Mouse (Mus musculus) frontal cortex, postnatal 25 days (tissue): ENCODE measurements around the gene Cdh3.

Experiments used
- DNase-seq, 2 experiments: peaks; one replicate each; pipeline ENCODE4 v3.0.0; 2022; ENCODE audit warnings: low spot score in 2 of 2

The Cdh3 gene

GRCm38 (mm10) chr8:106527241-106528036 is 16.7 kb downstream of the Cdh3 start:
- no peak for DNase-seq

GRCm38 (mm10) chr8:106528596-106529249 is 18.0 kb downstream of the Cdh3 start:
- DNase-seq = no peak

- DNase-seq = no peak
Observed at GRCm38 (mm10) chr8:106529885-106530482, 19.3 kb downstream of the Cdh3 start.

GRCm38 (mm10) chr8:106530566-106530965 is 19.9 kb downstream of the Cdh3 start:
- no peak for DNase-seq

GRCm38 (mm10) chr8:106533709-106534108 is 23.0 kb downstream of the Cdh3 start:
- no peak for DNase-seq

GRCm38 (mm10) chr8:106534449-106534848 is 23.8 kb downstream of the Cdh3 start:
- peak in 1 of 2 experiments; percentile 34 for DNase-seq

- no peak for DNase-seq
Observed at GRCm38 (mm10) chr8:106535448-106535847, 24.8 kb downstream of the Cdh3 start.

GRCm38 (mm10) chr8:106539193-106539592 is 28.5 kb downstream of the Cdh3 start:
- no peak for DNase-seq

GRCm38 (mm10) chr8:106541002-106541401 is 30.3 kb downstream of the Cdh3 start:
- DNase-seq = no peak

- DNase-seq = no peak
Observed at GRCm38 (mm10) chr8:106543043-106543442, 32.4 kb downstream of the Cdh3 start.

- no peak for DNase-seq
Observed at GRCm38 (mm10) chr8:106545149-106545548, 34.5 kb downstream of the Cdh3 start.

GRCm38 (mm10) chr8:106546746-106547145 is 36.1 kb downstream of the Cdh3 start:
- no peak for DNase-seq

GRCm38 (mm10) chr8:106548366-106548936 is 37.8 kb downstream of the Cdh3 start:
- no peak for DNase-seq

- DNase-seq = no peak
Observed at GRCm38 (mm10) chr8:106550906-106551305, 40.2 kb downstream of the Cdh3 start.

GRCm38 (mm10) chr8:106554011-106554410 is 43.3 kb downstream of the Cdh3 start:
- no peak for DNase-seq

GRCm38 (mm10) chr8:106556068-106556645 is 45.5 kb downstream of the Cdh3 start:
- DNase-seq = no peak

GRCm38 (mm10) chr8:106559844-106560243 is 49.2 kb downstream of the Cdh3 start:
- DNase-seq = no peak

GRCm38 (mm10) chr8:106561097-106561865 is 50.6 kb downstream of the Cdh3 start:
- DNase-seq = peak in 1 of 2 experiments; percentile 11

- no peak for DNase-seq
Observed at GRCm38 (mm10) chr8:106563691-106564182, 53.0 kb downstream of the Cdh3 start.

GRCm38 (mm10) chr8:106569006-106569405 is 58.3 kb downstream of the Cdh3 start:
- DNase-seq = no peak

- no peak for DNase-seq
Observed at GRCm38 (mm10) chr8:106570386-106570785, 59.7 kb downstream of the Cdh3 start.
